In genomic region chr8:57939177-57939855, GRCm38 (mm10) we compare ENCODE assay signal across 8 mouse cellular contexts.
DNase-seq lines count a peak whose midpoint lies in the region; ATAC-seq and TF ChIP-seq lines count a peak whose summit lies in the region.

No protein-coding gene starts in this region.

- H3K36me3 ChIP-seq in forebrain, postnatal 0 days (ENCODE audit: insufficient read depth), result no peaks in the 10 kb centered on the region
- no peaks in the 10 kb centered on the region for H3K36me3 ChIP-seq in hindbrain, postnatal 0 days (ENCODE audit: insufficient read depth, low read length)
- H3K36me3 ChIP-seq in midbrain, embryonic 10.5 days, result no peaks in the 10 kb centered on the region

- peak overlapping the region; percentile 27 for H3K4me2 ChIP-seq in forebrain, postnatal 0 days (ENCODE audit: low read depth)
- peak overlapping the region; percentile 40 for H3K4me2 ChIP-seq in hindbrain, postnatal 0 days (ENCODE audit: low read depth, low read length)

- no peak overlapping the region for H3K27ac ChIP-seq in forebrain, postnatal 0 days (ENCODE audit: low read depth, low read length)
- H3K27ac ChIP-seq in hindbrain, postnatal 0 days, result no peak overlapping the region
- no peak overlapping the region for H3K27ac ChIP-seq in midbrain, embryonic 10.5 days (replicated peaks)

- H3K27me3 ChIP-seq in forebrain, postnatal 0 days (ENCODE audit: insufficient read depth, low read length), result no peaks in the 10 kb centered on the region
- H3K27me3 ChIP-seq in hindbrain, postnatal 0 days (ENCODE audit: insufficient read depth, low read length), result no peaks in the 10 kb centered on the region
- H3K27me3 ChIP-seq in midbrain, embryonic 10.5 days (ENCODE audit: low read depth, poor library complexity, severe bottlenecking), result no peaks in the 10 kb centered on the region

- WGBS in forebrain, postnatal 0 days, result 14% methylated on average over 8 of the region's 8 CpGs
- 12% methylated on average over 8 of the region's 8 CpGs for WGBS in hindbrain, postnatal 0 days
- 27% methylated on average over 8 of the region's 8 CpGs for WGBS in midbrain, embryonic 10.5 days

- no peaks in the 10 kb centered on the region for H3K4me1 ChIP-seq in forebrain, postnatal 0 days (ENCODE audit: insufficient read depth)
- H3K4me1 ChIP-seq in hindbrain, postnatal 0 days (ENCODE audit: insufficient read depth, low read length), result no peaks in the 10 kb centered on the region
- H3K4me1 ChIP-seq in midbrain, embryonic 10.5 days, result no peaks in the 10 kb centered on the region

- ATAC-seq in CD4-positive, CD25-positive, alpha-beta regulatory T cell, adult 4 months, result no peak
- peak; percentile 65 for ATAC-seq in forebrain, postnatal 0 days
- ATAC-seq in hindbrain, postnatal 0 days, result peak; percentile 66

- peak; percentile 21 for DNase-seq in CD4-positive, CD25-positive, alpha-beta regulatory T cell, adult 2 months (ENCODE audit: low read depth, low spot score)
- DNase-seq in cerebellum, adult 11 months, result peak; percentile 72
- DNase-seq in forebrain, postnatal 0 days, result peak; percentile 87
- peak; percentile 87 for DNase-seq in hindbrain, postnatal 0 days (ENCODE audit: low spot score)
- DNase-seq in left cerebral cortex, adult 11 months (ENCODE audit: low spot score), result peak; percentile 18
- peak; percentile 63 for DNase-seq in midbrain, embryonic 10.5 days (ENCODE audit: low spot score)
- peak; percentile 22 for DNase-seq in skeletal muscle tissue, adult 2 months (ENCODE audit: low read depth, low spot score)

- H3K4me3 ChIP-seq in forebrain, postnatal 0 days (ENCODE audit: low read depth, low read length), result no peak overlapping the region
- no peak overlapping the region for H3K4me3 ChIP-seq in hindbrain, postnatal 0 days (ENCODE audit: low read length)
- no peak overlapping the region for H3K4me3 ChIP-seq in midbrain, embryonic 10.5 days

- peak; percentile 92 for TF ChIP-seq CTCF in forebrain, postnatal 0 days (IDR thresholded peaks at IDR 0.05; ENCODE audit: low read depth)
- peak; percentile 90 for TF ChIP-seq CTCF in hindbrain, postnatal 0 days (IDR thresholded peaks at IDR 0.05; ENCODE audit: low read depth)

- H3K9me3 ChIP-seq in forebrain, postnatal 0 days (ENCODE audit: low read length), result no peaks in the 10 kb centered on the region
- no peaks in the 10 kb centered on the region for H3K9me3 ChIP-seq in hindbrain, postnatal 0 days (ENCODE audit: low read length)
- H3K9me3 ChIP-seq in midbrain, embryonic 10.5 days (replicated peaks), result no peaks in the 10 kb centered on the region

- no peak overlapping the region for H3K9ac ChIP-seq in forebrain, postnatal 0 days
- H3K9ac ChIP-seq in hindbrain, postnatal 0 days (replicated peaks; ENCODE audit: low read length), result no peak overlapping the region

Comparison
In these comparisons a context has a peak if more than half of its experiments do, and no peak if none do; other contexts are left out.
1. DNase-seq: peak in every context shown above with its lines; median percentile 87 in forebrain, postnatal 0 days; 87 in hindbrain, postnatal 0 days; 72 in cerebellum, adult 11 months; 63 in midbrain, embryonic 10.5 days; 22 in skeletal muscle tissue, adult 2 months; 21 in CD4-positive, CD25-positive, alpha-beta regulatory T cell, adult 2 months; 18 in left cerebral cortex, adult 11 months.